Mouse (Mus musculus) cerebellum, adult 9-11 months (tissue): Measurements from ENCODE around the gene Spred3.

ENCODE experiments used
- DNase-seq: peaks from one replicate; pipeline ENCODE4 v3.0.0; 2022

The Spred3 gene

DNA sequence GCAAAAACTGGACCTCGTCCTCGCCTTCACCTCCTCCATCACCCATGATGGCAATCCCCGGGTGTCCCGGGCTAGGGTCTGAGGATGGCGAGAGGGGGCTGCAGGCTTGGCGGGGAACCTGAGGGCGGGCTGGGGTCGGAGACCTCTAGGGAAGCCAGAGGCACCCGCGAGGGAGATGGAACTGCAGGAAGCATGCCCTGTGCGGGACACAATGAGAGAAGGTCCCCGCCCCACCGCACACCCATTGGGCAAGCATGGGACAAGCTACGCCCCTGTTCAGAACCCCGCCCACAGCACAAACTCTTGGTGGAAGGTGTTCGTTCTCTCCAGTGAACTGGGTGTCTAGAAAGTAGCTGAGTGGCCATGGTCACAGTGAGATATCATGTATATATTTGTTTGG is 45.2 kb downstream of the Spred3 start, which contains the start of gene Ryr1:
Gene Ryr1, minus strand, starts transcription at position 210 of the 400 bp plus-strand sequence.
- DNase-seq = no peak

DNA sequence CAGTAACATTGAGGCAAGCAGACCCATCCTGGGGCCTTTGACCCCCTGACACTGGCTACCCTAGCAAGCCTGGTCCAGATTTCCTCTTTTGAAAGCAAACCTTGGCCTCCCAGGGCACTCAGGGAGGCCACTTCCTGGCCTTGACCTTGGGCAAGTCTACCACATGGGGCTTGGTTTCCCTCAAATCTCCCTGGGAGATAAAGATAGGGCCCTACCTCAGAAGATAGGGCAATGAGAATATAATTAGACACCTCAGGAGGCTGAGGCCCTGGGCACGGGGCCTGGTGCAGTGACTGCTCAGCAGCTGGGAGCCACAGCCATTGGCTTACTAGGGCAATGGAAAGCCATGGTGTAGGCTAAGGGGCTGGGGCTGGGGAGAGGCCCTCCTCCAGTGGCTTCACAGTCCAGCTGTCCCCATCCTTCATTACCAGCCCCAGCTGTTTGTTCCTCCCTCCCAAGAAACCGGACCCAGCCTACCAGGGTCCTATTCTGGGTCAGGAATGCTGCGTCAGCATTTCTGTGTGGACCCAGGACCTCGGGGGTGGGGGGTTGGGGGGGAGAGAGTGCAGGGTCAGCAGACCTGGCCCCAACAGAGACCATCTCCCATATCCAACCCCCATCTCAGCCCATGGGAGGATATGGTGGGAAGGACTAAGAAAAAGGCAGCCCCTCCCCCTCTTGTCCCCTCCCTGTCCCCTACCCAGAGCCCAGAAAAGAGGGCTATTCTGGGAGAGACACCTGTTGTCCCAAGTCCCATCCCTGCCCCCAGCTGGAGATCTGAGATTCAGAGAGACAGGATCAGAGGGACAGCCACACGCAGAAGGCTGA is 46.5 kb downstream of the Spred3 start:
- no peak for DNase-seq

DNA sequence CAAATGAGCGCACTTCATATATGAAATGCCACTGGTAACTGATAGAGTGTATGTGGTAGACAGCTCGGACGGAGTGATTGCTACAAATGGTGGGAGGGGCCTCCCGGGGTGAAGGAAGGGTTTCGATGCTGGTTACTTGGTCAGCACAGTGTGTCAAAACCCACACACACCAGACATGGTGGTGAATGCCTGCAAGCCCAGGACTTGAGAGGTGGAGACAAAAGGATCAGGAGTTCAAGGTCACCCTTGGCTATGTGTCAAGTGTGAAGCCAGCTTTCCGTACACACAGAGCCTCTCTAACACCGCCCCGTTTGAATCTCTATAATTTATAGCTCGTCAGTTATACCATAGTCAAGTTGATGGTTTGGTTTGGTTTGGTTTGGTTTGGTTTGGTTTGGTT is 47.4 kb downstream of the Spred3 start:
- DNase-seq = no peak

DNA sequence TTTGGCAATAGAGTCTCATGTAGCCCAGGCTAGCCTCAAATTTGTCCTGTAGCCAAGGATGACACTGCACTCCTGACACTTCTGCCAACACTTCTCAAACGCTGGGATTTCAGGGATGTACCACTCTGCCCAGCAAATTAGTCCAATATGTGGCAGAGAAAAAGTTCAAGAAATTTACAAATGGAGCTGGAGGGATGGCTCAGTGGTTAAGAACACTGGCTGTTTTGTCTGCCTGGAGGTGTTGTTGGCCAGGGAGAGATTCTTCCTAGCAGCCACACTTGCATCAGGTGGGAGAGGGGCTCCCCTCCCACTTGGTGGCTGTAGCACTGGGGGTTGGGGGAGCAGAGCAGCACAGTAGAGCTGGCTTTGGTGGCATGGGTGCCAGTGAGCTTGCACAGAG is 50.7 kb downstream of the Spred3 start:
- no peak for DNase-seq

DNA sequence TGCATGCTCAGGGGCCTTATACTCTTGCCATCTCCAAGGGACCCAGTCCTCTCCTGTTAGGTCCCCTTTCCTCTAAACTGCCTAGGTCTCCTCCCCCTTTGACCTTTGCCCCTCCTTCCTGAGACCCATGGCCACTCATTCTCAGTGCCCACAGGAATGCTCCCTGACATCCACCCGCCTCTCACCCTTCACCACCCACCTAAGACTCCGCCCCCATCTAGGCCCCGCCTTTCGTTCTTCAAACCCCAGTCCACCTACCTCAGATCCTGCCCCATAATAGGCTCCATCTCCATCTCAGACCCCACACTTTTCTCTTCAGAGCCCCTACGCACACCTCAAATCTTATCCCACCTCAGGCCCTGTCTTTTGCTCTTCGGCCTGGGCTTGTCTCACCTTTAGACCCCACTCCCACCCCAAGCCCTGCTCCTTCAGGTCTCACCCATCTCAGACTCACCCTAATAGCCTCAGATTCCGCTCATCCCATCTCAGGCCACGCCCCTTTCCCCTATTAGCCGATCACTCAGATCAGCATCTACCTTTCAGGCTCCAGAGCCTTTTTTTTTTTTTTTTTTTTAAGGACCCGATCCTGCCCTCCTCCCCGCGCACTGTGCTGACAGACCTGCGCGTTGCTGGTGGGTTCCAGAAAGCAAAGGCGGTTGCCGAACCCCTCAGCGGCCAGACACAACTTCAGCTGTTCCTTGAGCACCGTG is 51.9 kb downstream of the Spred3 start:
- DNase-seq = no peak

DNA sequence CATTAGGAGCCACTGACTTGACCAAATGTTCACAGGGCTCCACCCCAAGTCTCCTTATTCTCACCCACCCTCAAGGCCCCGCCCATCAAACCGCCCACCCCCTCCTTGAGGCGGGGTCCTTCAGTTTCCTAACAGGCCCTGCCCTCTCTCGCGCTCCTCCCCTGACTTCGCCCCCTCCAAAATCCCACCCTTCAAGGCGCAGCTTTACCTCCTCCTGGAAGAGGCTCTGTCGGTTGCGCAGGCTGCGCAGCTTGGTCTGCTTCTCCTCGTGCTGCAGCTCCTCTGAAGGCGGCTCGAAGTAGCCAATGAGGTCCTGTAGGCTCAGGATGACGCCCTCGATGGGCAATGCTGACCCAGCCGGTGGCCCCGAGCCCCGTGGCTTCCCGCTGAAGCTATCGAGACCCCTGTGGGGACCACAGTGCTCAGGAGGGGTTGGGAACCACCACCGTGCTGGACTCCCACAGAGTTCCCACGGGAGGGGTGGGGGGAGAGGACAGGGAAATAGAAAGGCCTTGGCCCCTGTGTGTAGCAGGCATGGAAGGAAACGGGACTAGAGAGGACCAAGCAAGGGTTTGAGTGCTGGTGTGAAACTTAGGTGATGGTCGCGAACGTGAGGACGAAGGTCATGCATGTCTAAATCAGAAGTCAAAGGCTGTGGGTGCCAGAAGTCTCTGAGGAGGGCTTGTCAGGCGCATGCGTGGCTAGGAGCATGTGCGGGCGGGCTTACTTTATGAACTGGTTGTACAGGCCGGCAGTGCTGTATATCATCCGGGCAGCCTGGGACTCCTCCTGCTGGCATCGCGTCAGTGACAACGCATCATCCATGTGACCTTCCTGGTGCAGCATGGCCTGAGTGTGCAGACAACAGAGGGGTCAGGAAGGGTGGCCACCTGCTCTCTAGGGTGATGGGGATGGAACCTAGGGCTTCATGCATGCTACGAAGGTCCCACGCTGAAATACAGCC is 60.9 kb downstream of the Spred3 start:
- peak; percentile 14 for DNase-seq
